Mouse (Mus musculus) neural tube, embryonic 15.5 days (tissue): ENCODE measurements around the gene Wbp2. TPM values are rescaled to one million over a fixed set of nuclear protein-coding genes. Genes with fewer than 3 reads are reported as not detected.

Experiments used
- ATAC-seq: fragments of 200-750 bp; cut with Nextera tagmentation; 2 replicates; pipeline ENCODE4 v1.8.0; 2017; ENCODE audit warnings: mild to moderate bottlenecking, moderate TSS enrichment, moderate library complexity; ENCODE audit not compliant: low FRiP score
- H3K27ac ChIP-seq: fragments of 300-500 bp; sonication (generic); replicated peaks from 2 replicates; pipeline ENCODE4 v1.5.1; 2015; ENCODE audit warnings: mild to moderate bottlenecking, inconsistent platforms
- H3K27me3 ChIP-seq: fragments of 300-500 bp; sonication (generic); replicated peaks from 2 replicates; pipeline ENCODE4 v1.6.1; 2015; ENCODE audit warnings: inconsistent platforms
- H3K36me3 ChIP-seq: fragments of 300-500 bp; sonication (generic); 2 replicates; pipeline ENCODE4 v1.6.1; 2015; ENCODE audit warnings: inconsistent platforms
- H3K4me1 ChIP-seq: fragments of 300-500 bp; sonication (generic); 2 replicates; pipeline ENCODE4 v1.6.1; 2015; ENCODE audit warnings: inconsistent platforms
- H3K4me2 ChIP-seq: fragments of 300-500 bp; sonication (generic); 2 replicates; pipeline ENCODE4 v1.6.1; 2015; ENCODE audit warnings: inconsistent platforms, mild to moderate bottlenecking, moderate library complexity
- H3K4me3 ChIP-seq: fragments of 300-500 bp; sonication (generic); replicated peaks from 2 replicates; pipeline ENCODE4 v1.5.1; 2015; ENCODE audit warnings: mild to moderate bottlenecking, inconsistent platforms
- H3K9ac ChIP-seq: fragments of 300-500 bp; sonication (generic); replicated peaks from 2 replicates; pipeline ENCODE4 v1.6.1; 2015; ENCODE audit warnings: mild to moderate bottlenecking, inconsistent platforms
- H3K9me3 ChIP-seq: fragments of 300-500 bp; sonication (generic); replicated peaks from 2 replicates; pipeline ENCODE4 v1.6.1; 2016; ENCODE audit warnings: inconsistent platforms
- WGBS: fragments of 180-500 bp; shearing (Covaris S2); methylation state at CpG from one replicate; pipeline ENCODE4 v1.1.7; 2015; ENCODE audit warnings: mixed read lengths; 5-methylcytosine and 5-hydroxymethylcytosine counted together
- polyA plus RNA-seq: library from polyadenylated mRNA; unstranded; fragments of >200 nt; fragmentation: Nextera tagmentation; extraction: Ambion mirVana; gene quantifications from 2 replicates; pipeline ENCODE4 v1.2.1, GENCODE M21; 2015

Gene Wbp2
- polyA plus RNA-seq, 1 experiment from 2014 or later = 162 TPM

GRCm38 (mm10) chr11:116084166-116084565 lies 2.6 kb downstream of the Wbp2 start:
- ATAC-seq = no peak
- Histone ChIP-seq H3K4me1 (peaks cover 26% of the 10 kb centered on the region), H3K27ac (no peak overlapping the region), H3K9ac (no peak overlapping the region), H3K9me3 (no peaks in the 10 kb centered on the region), H3K4me2 (no peak overlapping the region), H3K36me3 (peaks cover 45% of the 10 kb centered on the region), H3K27me3 (no peaks in the 10 kb centered on the region), H3K4me3 (no peak overlapping the region)
- WGBS = 90% methylated on average over 6 of the region's 6 CpGs

- no peak overlapping the region for H3K27ac ChIP-seq
- H3K36me3 ChIP-seq = peaks cover 48% of the 10 kb centered on the region
- ATAC-seq = no peak
Measured at GRCm38 (mm10) chr11:116083096-116083672, 3.6 kb downstream of the Wbp2 start.

GRCm38 (mm10) chr11:116081081-116081480 lies 5.7 kb downstream of the Wbp2 start:
- Histone ChIP-seq H3K4me2 (no peak overlapping the region), H3K27me3 (no peaks in the 10 kb centered on the region), H3K4me3 (no peak overlapping the region), H3K4me1 (peaks cover 31% of the 10 kb centered on the region), H3K9ac (no peak overlapping the region), H3K9me3 (no peaks in the 10 kb centered on the region), H3K36me3 (peaks cover 48% of the 10 kb centered on the region), H3K27ac (no peak overlapping the region)
- no peak for ATAC-seq
- 72% methylated on average over 6 of the region's 6 CpGs for WGBS

More at GRCm38 (mm10) chr11:116083096-116083672, 3.6 kb downstream of the Wbp2 start:
- H3K4me1 ChIP-seq = peaks cover 34% of the 10 kb centered on the region
- H3K4me3 ChIP-seq = no peak overlapping the region
- H3K9ac ChIP-seq = no peak overlapping the region
- H3K4me2 ChIP-seq = no peak overlapping the region
- H3K9me3 ChIP-seq = no peaks in the 10 kb centered on the region
- WGBS = 92% methylated on average over 14 of the region's 14 CpGs
- no peaks in the 10 kb centered on the region for H3K27me3 ChIP-seq

GRCm38 (mm10) chr11:116079511-116079910 lies 7.3 kb downstream of the Wbp2 start:
- Histone ChIP-seq H3K9me3 (no peaks in the 10 kb centered on the region), H3K36me3 (peaks cover 48% of the 10 kb centered on the region), H3K27ac (0 out of 2 replicates have a peak overlapping the region, but pooled peaks have one; percentile 23), H3K27me3 (no peaks in the 10 kb centered on the region), H3K4me1 (peaks cover 19% of the 10 kb centered on the region), H3K9ac (no peak overlapping the region), H3K4me2 (no peak overlapping the region), H3K4me3 (no peak overlapping the region)
- ATAC-seq = no peak
- WGBS = 71% methylated on average over 10 of the region's 10 CpGs

- H3K4me1 ChIP-seq = peaks cover 19% of the 10 kb centered on the region
- WGBS = 30% methylated on average over 10 of the region's 10 CpGs
- H3K27ac ChIP-seq = 0 out of 2 replicates have a peak overlapping the region, but pooled peaks have one; percentile 23
- H3K27me3 ChIP-seq = no peaks in the 10 kb centered on the region
- no peak overlapping the region for H3K9ac ChIP-seq
- H3K36me3 ChIP-seq = peaks cover 47% of the 10 kb centered on the region
- H3K9me3 ChIP-seq = no peaks in the 10 kb centered on the region
- no peak overlapping the region for H3K4me2 ChIP-seq
- no peak overlapping the region for H3K4me3 ChIP-seq
- no peak for ATAC-seq
Measured at GRCm38 (mm10) chr11:116078676-116079320, 8.0 kb downstream of the Wbp2 start.

GRCm38 (mm10) chr11:116078221-116078620 lies 8.6 kb downstream of the Wbp2 start:
- Histone ChIP-seq H3K4me1 (peaks cover 19% of the 10 kb centered on the region), H3K27me3 (no peaks in the 10 kb centered on the region), H3K4me2 (peak overlapping the region; percentile 59), H3K4me3 (peak overlapping the region; percentile 28), H3K27ac (peak overlapping the region; percentile 68; the same call in 1 of the 2 replicates), H3K9ac (peak overlapping the region; percentile 57), H3K9me3 (no peaks in the 10 kb centered on the region), H3K36me3 (peaks cover 42% of the 10 kb centered on the region)
- ATAC-seq = peak; percentile 22; the same call in 1 of the 2 replicates
- 6% methylated on average over 16 of the region's 16 CpGs for WGBS

GRCm38 (mm10) chr11:116077446-116078204 lies 9.2 kb downstream of the Wbp2 start, which contains the start of gene Unc13d:
Unc13d (minus strand) TSS chr11:116077961.
- H3K4me2 ChIP-seq = peak within 1 kb of the TSS; percentile 59
- H3K9ac ChIP-seq = peak within 1 kb of the TSS; percentile 57
- peak within 1 kb of the TSS; percentile 68 for H3K27ac ChIP-seq
- 63% methylated on average over 22 of the region's 22 CpGs for WGBS
- H3K9me3 ChIP-seq = no peaks in the 10 kb centered on the region
- 0 out of 2 replicates have a peak, but pooled peaks have one; percentile 16 for ATAC-seq
- peaks cover 19% of the 10 kb centered on the region for H3K4me1 ChIP-seq
- H3K36me3 ChIP-seq = peaks cover 38% of the 10 kb centered on the region
- H3K27me3 ChIP-seq = no peaks in the 10 kb centered on the region
- peak within 1 kb of the TSS; percentile 28 for H3K4me3 ChIP-seq

- WGBS = 88% methylated on average over 7 of the region's 7 CpGs
Measured at GRCm38 (mm10) chr11:116076836-116077235, 10.0 kb downstream of the Wbp2 start.

GRCm38 (mm10) chr11:116076266-116076540 lies 10.6 kb downstream of the Wbp2 start:
- Histone ChIP-seq H3K27ac (no peak overlapping the region), H3K9ac (no peak overlapping the region), H3K4me1 (peaks cover 19% of the 10 kb centered on the region), H3K4me2 (no peak overlapping the region), H3K4me3 (no peak overlapping the region), H3K27me3 (no peaks in the 10 kb centered on the region), H3K36me3 (peaks cover 24% of the 10 kb centered on the region), H3K9me3 (no peaks in the 10 kb centered on the region)
- no peak for ATAC-seq
- WGBS = 75% methylated on average over 7 of the region's 7 CpGs

More at GRCm38 (mm10) chr11:116076836-116077235, 10.0 kb downstream of the Wbp2 start:
- Histone ChIP-seq H3K9ac (no peak overlapping the region), H3K36me3 (peaks cover 30% of the 10 kb centered on the region), H3K27me3 (no peaks in the 10 kb centered on the region), H3K9me3 (no peaks in the 10 kb centered on the region), H3K4me3 (no peak overlapping the region), H3K4me1 (peaks cover 19% of the 10 kb centered on the region), H3K27ac (no peak overlapping the region), H3K4me2 (0 out of 2 replicates have a peak overlapping the region, but pooled peaks have one; percentile 5)
- no peak for ATAC-seq

GRCm38 (mm10) chr11:116075539-116076265 lies 11.1 kb downstream of the Wbp2 start:
- Histone ChIP-seq H3K4me2 (no peak overlapping the region), H3K4me1 (peaks cover 19% of the 10 kb centered on the region), H3K9me3 (no peaks in the 10 kb centered on the region), H3K9ac (no peak overlapping the region), H3K27ac (no peak overlapping the region), H3K36me3 (peaks cover 19% of the 10 kb centered on the region), H3K4me3 (no peak overlapping the region), H3K27me3 (no peaks in the 10 kb centered on the region)
- WGBS = 73% methylated on average over 20 of the region's 20 CpGs
- ATAC-seq = no peak

- ATAC-seq = no peak
- H3K9me3 ChIP-seq = no peaks in the 10 kb centered on the region
- no peak overlapping the region for H3K9ac ChIP-seq
- H3K4me1 ChIP-seq = peaks cover 18% of the 10 kb centered on the region
- 75% methylated on average over 7 of the region's 7 CpGs for WGBS
- no peak overlapping the region for H3K4me3 ChIP-seq
- H3K4me2 ChIP-seq = no peak overlapping the region
- H3K36me3 ChIP-seq = peaks cover 7% of the 10 kb centered on the region
- H3K27ac ChIP-seq = no peak overlapping the region
- no peaks in the 10 kb centered on the region for H3K27me3 ChIP-seq
Measured at GRCm38 (mm10) chr11:116074436-116074991, 12.3 kb downstream of the Wbp2 start.
